Mouse (Mus musculus): ENCODE measurements around the gene Tbrg4. TPM values are rescaled to one million over a fixed set of nuclear protein-coding genes. Genes with fewer than 3 reads are reported as not detected.
A peak's percentile ranks its signal among the peaks of the same experiment; 100 is the strongest.

Tbrg4 gene
- polyA plus RNA-seq, 1 experiment from 2014 or later = 49.8 TPM

DNA sequence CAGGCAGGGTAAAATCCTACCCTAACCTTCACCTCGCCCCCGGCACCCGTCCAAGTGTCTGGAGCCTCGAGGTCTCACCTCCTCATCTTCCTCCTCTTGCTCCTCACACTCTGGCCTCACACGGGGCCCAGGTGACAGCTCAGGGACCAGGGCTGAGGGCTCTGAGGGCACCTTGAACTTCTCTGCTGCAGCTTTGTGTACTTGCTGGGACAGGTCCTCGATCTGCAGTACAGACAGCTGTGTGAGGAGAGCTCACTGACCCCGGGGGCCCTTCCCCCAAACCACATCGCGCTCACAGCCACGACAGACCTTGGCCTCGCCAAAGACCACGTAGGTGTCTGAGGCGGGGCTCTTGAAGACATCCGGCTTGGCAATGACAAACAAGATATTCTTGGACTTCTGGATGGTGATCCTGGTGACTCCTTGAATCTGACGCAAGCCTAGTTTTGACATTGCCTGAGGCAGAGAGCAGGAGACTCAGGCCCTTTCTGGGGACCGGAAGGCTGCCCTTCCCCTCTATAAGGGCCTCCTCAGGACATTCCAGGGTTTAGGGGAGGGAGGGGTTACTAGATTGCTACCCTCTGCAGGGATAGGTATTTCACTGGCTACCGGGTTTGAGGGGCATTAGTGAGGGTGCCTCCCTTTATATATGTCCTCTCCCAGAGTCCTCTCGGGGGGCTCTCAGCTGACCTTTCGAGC is 27.5 kb downstream of the Tbrg4 start:
- no peak overlapping the region for H3K4me2 ChIP-seq (ENCODE audit: low read depth, low read length)
- ATAC-seq (replicated peaks; ENCODE audit: extremely low read depth, insufficient read depth, low FRiP score) = no peak
- peaks cover 25% of the 10 kb centered on the region for H3K27me3 ChIP-seq (ENCODE audit: control insufficient read depth, insufficient read depth, low read length)
- peaks cover 24% of the 10 kb centered on the region for H3K4me1 ChIP-seq (ENCODE audit: control insufficient read depth, insufficient read depth, low read length)
- WGBS = 62% methylated on average over 19 of the region's 19 CpGs
- 0 out of 2 replicates have a peak overlapping the region, but pooled peaks have one; percentile 12 for H3K9ac ChIP-seq (ENCODE audit: low read length)
- H3K9me3 ChIP-seq (replicated peaks; ENCODE audit: control insufficient read depth, low read length) = no peaks in the 10 kb centered on the region
- peaks cover 30% of the 10 kb centered on the region for H3K36me3 ChIP-seq (ENCODE audit: control insufficient read depth, insufficient read depth)
- no peak overlapping the region for H3K4me3 ChIP-seq (ENCODE audit: low read length)
- H3K27ac ChIP-seq (ENCODE audit: low read length) = no peak overlapping the region

- ATAC-seq (replicated peaks; ENCODE audit: extremely low read depth, insufficient read depth, low FRiP score) = no peak
- Histone ChIP-seq H3K27me3 (ENCODE audit: control insufficient read depth, insufficient read depth, low read length) (peaks cover 20% of the 10 kb centered on the region), H3K9me3 (replicated peaks; ENCODE audit: control insufficient read depth, low read length) (no peaks in the 10 kb centered on the region), H3K4me1 (ENCODE audit: control insufficient read depth, insufficient read depth, low read length) (peaks cover 24% of the 10 kb centered on the region), H3K36me3 (ENCODE audit: control insufficient read depth, insufficient read depth) (peaks cover 37% of the 10 kb centered on the region), H3K4me2 (ENCODE audit: low read depth, low read length) (no peak overlapping the region), H3K9ac (ENCODE audit: low read length) (no peak overlapping the region), H3K4me3 (ENCODE audit: low read length) (no peak overlapping the region), H3K27ac (ENCODE audit: low read length) (no peak overlapping the region)
- WGBS = 67% methylated on average over 7 of the region's 7 CpGs
Observed at GRCm38 (mm10) chr11:6597523-6597922, 28.3 kb downstream of the Tbrg4 start.

DNA sequence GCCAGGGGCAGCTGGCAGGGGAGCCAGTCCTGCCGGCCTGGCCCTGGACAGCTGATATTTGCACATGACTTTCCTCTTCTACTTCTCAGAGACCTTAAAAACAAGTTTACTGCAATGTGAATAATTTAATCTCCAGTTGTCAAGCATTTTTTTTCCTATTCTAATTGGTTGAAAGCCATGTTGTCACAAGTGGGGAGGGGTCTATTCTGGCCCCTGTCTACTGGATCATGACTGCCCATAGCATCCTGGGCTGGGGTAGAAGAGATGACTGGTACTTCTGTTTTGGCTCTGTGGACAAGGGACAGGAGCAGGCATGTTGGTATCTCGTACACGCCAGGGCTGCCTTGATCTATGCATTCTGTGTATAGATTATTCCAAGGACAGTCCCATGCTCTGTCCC is 29.3 kb downstream of the Tbrg4 start:
- peaks cover 24% of the 10 kb centered on the region for H3K4me1 ChIP-seq (ENCODE audit: control insufficient read depth, insufficient read depth, low read length)
- no peak overlapping the region for H3K9ac ChIP-seq (ENCODE audit: low read length)
- H3K9me3 ChIP-seq (replicated peaks; ENCODE audit: control insufficient read depth, low read length) = no peaks in the 10 kb centered on the region
- peaks cover 11% of the 10 kb centered on the region for H3K27me3 ChIP-seq (ENCODE audit: control insufficient read depth, insufficient read depth, low read length)
- H3K4me3 ChIP-seq (ENCODE audit: low read length) = no peak overlapping the region
- H3K27ac ChIP-seq (ENCODE audit: low read length) = no peak overlapping the region
- 83% methylated on average over 3 of the region's 3 CpGs for WGBS
- H3K36me3 ChIP-seq (ENCODE audit: control insufficient read depth, insufficient read depth) = peaks cover 41% of the 10 kb centered on the region
- no peak for ATAC-seq (replicated peaks; ENCODE audit: extremely low read depth, insufficient read depth, low FRiP score)
- no peak overlapping the region for H3K4me2 ChIP-seq (ENCODE audit: low read depth, low read length)

GRCm38 (mm10) chr11:6596205-6596604 is 29.7 kb downstream of the Tbrg4 start:
- H3K4me2 ChIP-seq (ENCODE audit: low read depth, low read length) = no peak overlapping the region
- WGBS = 92% methylated on average over 6 of the region's 6 CpGs
- no peak overlapping the region for H3K4me3 ChIP-seq (ENCODE audit: low read length)
- H3K9me3 ChIP-seq (replicated peaks; ENCODE audit: control insufficient read depth, low read length) = no peaks in the 10 kb centered on the region
- H3K36me3 ChIP-seq (ENCODE audit: control insufficient read depth, insufficient read depth) = peaks cover 43% of the 10 kb centered on the region
- H3K4me1 ChIP-seq (ENCODE audit: control insufficient read depth, insufficient read depth, low read length) = peaks cover 24% of the 10 kb centered on the region
- H3K27me3 ChIP-seq (ENCODE audit: control insufficient read depth, insufficient read depth, low read length) = peaks cover 7% of the 10 kb centered on the region
- no peak for ATAC-seq (replicated peaks; ENCODE audit: extremely low read depth, insufficient read depth, low FRiP score)
- H3K9ac ChIP-seq (ENCODE audit: low read length) = no peak overlapping the region
- H3K27ac ChIP-seq (ENCODE audit: low read length) = no peak overlapping the region

GRCm38 (mm10) chr11:6595339-6595738 is 30.5 kb downstream of the Tbrg4 start:
- peaks cover 51% of the 10 kb centered on the region for H3K36me3 ChIP-seq (ENCODE audit: control insufficient read depth, insufficient read depth)
- H3K4me1 ChIP-seq (ENCODE audit: control insufficient read depth, insufficient read depth, low read length) = peaks cover 24% of the 10 kb centered on the region
- 54% methylated on average over 5 of the region's 5 CpGs for WGBS
- ATAC-seq (replicated peaks; ENCODE audit: extremely low read depth, insufficient read depth, low FRiP score) = no peak
- no peak overlapping the region for H3K4me2 ChIP-seq (ENCODE audit: low read depth, low read length)
- no peak overlapping the region for H3K9ac ChIP-seq (ENCODE audit: low read length)
- no peak overlapping the region for H3K4me3 ChIP-seq (ENCODE audit: low read length)
- H3K27ac ChIP-seq (ENCODE audit: low read length) = peak overlapping the region; percentile 26; the same call in 1 of the 2 replicates
- peaks cover 1% of the 10 kb centered on the region for H3K27me3 ChIP-seq (ENCODE audit: control insufficient read depth, insufficient read depth, low read length)
- H3K9me3 ChIP-seq (replicated peaks; ENCODE audit: control insufficient read depth, low read length) = no peaks in the 10 kb centered on the region

DNA sequence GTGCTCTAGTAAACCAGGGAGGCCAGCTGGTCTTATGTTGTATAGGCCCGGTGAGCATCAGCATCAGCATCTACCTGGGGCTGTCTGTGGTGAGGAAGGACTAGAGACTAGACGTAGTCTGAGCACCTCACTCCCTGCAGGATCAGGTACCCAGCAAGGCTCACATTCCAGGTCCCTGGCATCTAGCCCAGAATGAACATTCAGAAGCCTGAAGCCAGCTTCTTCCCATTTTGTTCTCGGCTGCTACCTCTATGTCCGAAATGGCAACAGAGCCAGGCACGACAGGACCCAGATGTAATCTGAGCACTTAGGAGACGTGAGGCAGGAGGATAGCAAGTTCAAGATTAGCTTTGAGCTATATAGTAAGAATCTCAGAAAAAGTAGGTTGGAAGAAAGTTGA is 31.0 kb downstream of the Tbrg4 start:
- H3K36me3 ChIP-seq (ENCODE audit: control insufficient read depth, insufficient read depth) = peaks cover 52% of the 10 kb centered on the region
- no peak overlapping the region for H3K4me2 ChIP-seq (ENCODE audit: low read depth, low read length)
- ATAC-seq (replicated peaks; ENCODE audit: extremely low read depth, insufficient read depth, low FRiP score) = no peak

DNA sequence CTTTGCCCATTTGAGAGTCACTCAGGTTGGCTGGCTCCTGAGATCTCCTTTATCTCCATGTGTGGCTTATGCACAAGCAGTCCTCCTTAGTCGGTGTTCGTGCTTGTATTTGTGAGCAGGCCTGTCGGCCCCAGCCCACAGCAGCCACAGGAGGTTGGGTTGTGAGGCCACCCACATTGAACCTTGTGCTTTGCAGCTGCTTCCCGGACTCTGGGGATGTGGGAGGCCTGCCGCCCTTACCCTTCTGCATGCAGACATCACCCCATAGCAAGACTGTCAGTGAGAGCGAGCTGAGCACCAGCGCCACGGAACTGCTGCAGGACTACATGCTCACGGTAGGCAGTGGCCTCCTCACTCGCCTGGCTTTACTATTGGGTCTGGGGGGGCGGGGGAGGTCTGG is 32.5 kb downstream of the Tbrg4 start:
- WGBS = 85% methylated on average over 11 of the region's 11 CpGs
- Histone ChIP-seq H3K9ac (ENCODE audit: low read length) (no peak overlapping the region), H3K4me3 (ENCODE audit: low read length) (no peak overlapping the region), H3K4me2 (ENCODE audit: low read depth, low read length) (no peak overlapping the region), H3K9me3 (replicated peaks; ENCODE audit: control insufficient read depth, low read length) (no peaks in the 10 kb centered on the region), H3K27me3 (ENCODE audit: control insufficient read depth, insufficient read depth, low read length) (no peaks in the 10 kb centered on the region), H3K27ac (ENCODE audit: low read length) (no peak overlapping the region), H3K4me1 (ENCODE audit: control insufficient read depth, insufficient read depth, low read length) (peaks cover 15% of the 10 kb centered on the region), H3K36me3 (ENCODE audit: control insufficient read depth, insufficient read depth) (peaks cover 52% of the 10 kb centered on the region)
- no peak for ATAC-seq (replicated peaks; ENCODE audit: extremely low read depth, insufficient read depth, low FRiP score)

More for the DNA sequence above, 31.0 kb downstream of the Tbrg4 start:
- peaks cover 24% of the 10 kb centered on the region for H3K4me1 ChIP-seq (ENCODE audit: control insufficient read depth, insufficient read depth, low read length)
- no peaks in the 10 kb centered on the region for H3K27me3 ChIP-seq (ENCODE audit: control insufficient read depth, insufficient read depth, low read length)
- WGBS = 45% methylated on average over 6 of the region's 6 CpGs
- H3K4me3 ChIP-seq (ENCODE audit: low read length) = no peak overlapping the region
- no peaks in the 10 kb centered on the region for H3K9me3 ChIP-seq (replicated peaks; ENCODE audit: control insufficient read depth, low read length)
- peak overlapping the region; percentile 26; the same call in 1 of the 2 replicates for H3K27ac ChIP-seq (ENCODE audit: low read length)
- H3K9ac ChIP-seq (ENCODE audit: low read length) = no peak overlapping the region

GRCm38 (mm10) chr11:6590933-6591675 is 34.8 kb downstream of the Tbrg4 start:
- Histone ChIP-seq H3K4me2 (ENCODE audit: low read depth, low read length) (no peak overlapping the region), H3K36me3 (ENCODE audit: control insufficient read depth, insufficient read depth) (peaks cover 39% of the 10 kb centered on the region), H3K27ac (ENCODE audit: low read length) (no peak overlapping the region), H3K9me3 (replicated peaks; ENCODE audit: control insufficient read depth, low read length) (no peaks in the 10 kb centered on the region), H3K9ac (ENCODE audit: low read length) (no peak overlapping the region), H3K4me3 (ENCODE audit: low read length) (no peak overlapping the region), H3K27me3 (ENCODE audit: control insufficient read depth, insufficient read depth, low read length) (no peaks in the 10 kb centered on the region), H3K4me1 (ENCODE audit: control insufficient read depth, insufficient read depth, low read length) (peaks cover 22% of the 10 kb centered on the region)
- 81% methylated on average over 10 of the region's 10 CpGs for WGBS
- no peak for ATAC-seq (replicated peaks; ENCODE audit: extremely low read depth, insufficient read depth, low FRiP score)

- WGBS = 81% methylated on average over 7 of the region's 7 CpGs
- H3K4me3 ChIP-seq (ENCODE audit: low read length) = no peak overlapping the region
- H3K4me1 ChIP-seq (ENCODE audit: control insufficient read depth, insufficient read depth, low read length) = peaks cover 17% of the 10 kb centered on the region
- H3K4me2 ChIP-seq (ENCODE audit: low read depth, low read length) = no peak overlapping the region
- H3K9ac ChIP-seq (ENCODE audit: low read length) = no peak overlapping the region
- no peak overlapping the region for H3K27ac ChIP-seq (ENCODE audit: low read length)
- ATAC-seq (replicated peaks; ENCODE audit: extremely low read depth, insufficient read depth, low FRiP score) = no peak
- H3K9me3 ChIP-seq (replicated peaks; ENCODE audit: control insufficient read depth, low read length) = no peaks in the 10 kb centered on the region
- peaks cover 36% of the 10 kb centered on the region for H3K36me3 ChIP-seq (ENCODE audit: control insufficient read depth, insufficient read depth)
- H3K27me3 ChIP-seq (ENCODE audit: control insufficient read depth, insufficient read depth, low read length) = no peaks in the 10 kb centered on the region
Observed at GRCm38 (mm10) chr11:6589838-6590237, 36.0 kb downstream of the Tbrg4 start.
